Mouse (Mus musculus) forebrain, embryonic 14.5 days (tissue): Measurements from ENCODE around the gene Galnt2. TPM values are rescaled to one million over a fixed set of nuclear protein-coding genes. Genes with fewer than 3 reads are reported as not detected.

Source experiments
- ATAC-seq: fragments of 200-750 bp; cut with Nextera tagmentation; 2 replicates; pipeline ENCODE4 v1.8.0; 2017; ENCODE audit warnings: mild to moderate bottlenecking, moderate library complexity
- DNase-seq: peaks from one replicate; pipeline ENCODE4 v3.0.0-alpha.2; 2015; ENCODE audit warnings: low spot score
- H3K27ac ChIP-seq: fragments of 300-500 bp; sonication (generic); 2 replicates; pipeline ENCODE4 v1.5.1; 2014; ENCODE audit warnings: low read depth, mild to moderate bottlenecking, control low read depth, low read length, moderate library complexity
- H3K27me3 ChIP-seq: fragments of 300-500 bp; sonication (generic); replicated peaks from 2 replicates; pipeline ENCODE4 v1.6.1; 2014; ENCODE audit warnings: low read length, control low read depth, mixed read lengths; ENCODE audit not compliant: control insufficient read depth, insufficient read depth
- H3K36me3 ChIP-seq: fragments of 300-500 bp; sonication (generic); 2 replicates; pipeline ENCODE4 v1.6.1; 2014; ENCODE audit warnings: low read length, control low read depth; ENCODE audit not compliant: control insufficient read depth, insufficient read depth
- H3K4me1 ChIP-seq: fragments of 300-500 bp; sonication (generic); 2 replicates; pipeline ENCODE4 v1.6.1; 2014; ENCODE audit warnings: antibody characterized with exemption, low read length, control low read depth; ENCODE audit not compliant: control insufficient read depth, insufficient read depth
- H3K4me2 ChIP-seq: fragments of 300-500 bp; sonication (generic); 2 replicates; pipeline ENCODE4 v1.6.1; 2014; ENCODE audit warnings: mild to moderate bottlenecking, control low read depth, low read length
- H3K4me3 ChIP-seq: fragments of 300-500 bp; sonication (generic); 2 replicates; pipeline ENCODE4 v1.5.1; 2014; ENCODE audit warnings: low read depth, low read length, control low read depth
- H3K9ac ChIP-seq: fragments of 300-500 bp; sonication (generic); 2 replicates; pipeline ENCODE4 v1.6.1; 2014; ENCODE audit warnings: mild to moderate bottlenecking, low read length, control low read depth, moderate library complexity
- H3K9me3 ChIP-seq: fragments of 300-500 bp; sonication (generic); replicated peaks from 2 replicates; pipeline ENCODE4 v1.6.1; 2016; ENCODE audit warnings: low read length, control low read depth, mixed read lengths; ENCODE audit not compliant: control insufficient read depth
- WGBS: fragments of 180-500 bp; shearing (Covaris S2); extraction: QIAGEN DNeasy Blood & Tissue Kit; methylation state at CpG from one replicate; pipeline ENCODE4 v1.1.7; 2014; 5-methylcytosine and 5-hydroxymethylcytosine counted together
- polyA plus RNA-seq: library from polyadenylated mRNA; unstranded; fragments of >200 nt; fragmentation: Nextera tagmentation; extraction: Ambion mirVana; gene quantifications from 2 replicates; pipeline ENCODE4 v1.2.1, GENCODE M21; 2014

Gene Galnt2
- polyA plus RNA-seq, 1 experiment from 2014 or later: 44.3 TPM

DNA sequence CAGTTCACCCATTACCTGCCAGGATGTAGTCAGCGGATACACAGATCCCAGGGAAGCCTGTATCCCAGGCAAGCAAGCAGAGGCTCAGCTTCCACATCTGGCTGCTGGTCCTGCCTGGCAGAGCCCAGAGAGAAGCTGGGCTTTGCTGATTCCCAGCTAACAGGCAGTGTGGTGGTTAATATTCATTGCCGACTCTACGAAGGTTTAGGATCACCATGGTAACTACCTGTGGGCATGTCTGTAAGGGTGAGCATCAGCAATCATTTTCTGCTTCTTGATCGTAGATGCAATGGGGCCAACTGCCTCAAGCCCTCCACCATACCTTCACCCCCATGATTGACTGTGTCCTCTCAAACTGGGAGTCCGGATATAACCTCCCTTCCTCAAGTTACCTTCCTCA is 37.2 kb upstream of the Galnt2 start:
- no peak overlapping the region for H3K4me3 ChIP-seq
- no peak overlapping the region for H3K4me2 ChIP-seq
- 82% methylated on average over 5 of the region's 5 CpGs for WGBS
- DNase-seq (no peak), ATAC-seq (no peak)
- H3K9me3 ChIP-seq: no peaks in the 10 kb centered on the region
- no peaks in the 10 kb centered on the region for H3K27me3 ChIP-seq
- no peak overlapping the region for H3K9ac ChIP-seq
- H3K4me1 ChIP-seq: no peaks in the 10 kb centered on the region
- no peaks in the 10 kb centered on the region for H3K36me3 ChIP-seq
- H3K27ac ChIP-seq: no peak overlapping the region

DNA sequence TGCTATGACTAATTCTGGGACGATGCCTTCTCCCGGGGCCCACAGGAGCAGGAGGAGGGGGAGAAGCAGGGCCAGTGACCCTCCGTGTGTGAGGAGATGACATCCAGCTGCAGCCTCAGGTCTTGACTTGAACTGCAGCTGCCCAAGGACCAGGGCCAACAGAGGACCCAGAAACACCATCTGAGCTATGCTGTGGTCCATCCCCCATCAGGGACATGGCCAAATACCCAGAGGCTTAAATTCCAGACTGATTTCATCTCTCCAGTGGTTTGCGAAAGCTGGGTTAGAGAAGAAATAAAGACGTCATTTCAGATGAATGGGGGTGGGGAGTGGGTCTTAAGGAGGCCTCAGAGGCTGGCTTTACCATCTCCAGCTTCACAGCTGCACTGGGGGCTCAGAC is 35.0 kb upstream of the Galnt2 start:
- no peak for DNase-seq

DNA sequence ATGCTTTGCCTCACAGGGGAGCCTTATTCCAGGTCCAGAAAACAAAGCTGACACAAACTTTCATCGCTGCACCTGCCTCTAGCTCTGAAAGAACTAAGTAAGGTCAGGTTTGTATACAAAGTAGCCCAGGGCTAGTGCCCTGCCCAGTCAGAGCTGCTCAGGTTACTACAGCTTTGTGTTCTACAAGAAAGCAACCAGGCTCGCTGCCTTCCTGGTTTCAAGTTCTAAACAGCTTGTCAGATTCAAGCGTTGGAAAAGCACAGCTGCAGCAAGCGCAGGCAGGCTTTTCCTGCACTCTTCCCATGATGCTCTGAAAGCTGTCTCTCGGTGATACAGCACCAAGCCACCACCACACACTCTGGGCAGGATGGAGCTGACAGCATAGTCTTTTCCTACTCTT is 34.4 kb upstream of the Galnt2 start:
- Histone ChIP-seq H3K36me3 (no peaks in the 10 kb centered on the region), H3K27ac (no peak overlapping the region), H3K4me1 (no peaks in the 10 kb centered on the region), H3K27me3 (no peaks in the 10 kb centered on the region), H3K9ac (no peak overlapping the region), H3K4me2 (no peak overlapping the region), H3K4me3 (no peak overlapping the region), H3K9me3 (no peaks in the 10 kb centered on the region)
- DNase-seq (peak; percentile 29), ATAC-seq (no peak)
- 48% methylated on average over 5 of the region's 5 CpGs for WGBS

More for the DNA sequence above, 35.0 kb upstream of the Galnt2 start:
- Histone ChIP-seq H3K9me3 (no peaks in the 10 kb centered on the region), H3K27me3 (no peaks in the 10 kb centered on the region), H3K27ac (no peak overlapping the region), H3K36me3 (no peaks in the 10 kb centered on the region), H3K9ac (no peak overlapping the region), H3K4me3 (no peak overlapping the region), H3K4me2 (no peak overlapping the region), H3K4me1 (no peaks in the 10 kb centered on the region)
- 64% methylated on average over 5 of the region's 5 CpGs for WGBS
- no peak for ATAC-seq

DNA sequence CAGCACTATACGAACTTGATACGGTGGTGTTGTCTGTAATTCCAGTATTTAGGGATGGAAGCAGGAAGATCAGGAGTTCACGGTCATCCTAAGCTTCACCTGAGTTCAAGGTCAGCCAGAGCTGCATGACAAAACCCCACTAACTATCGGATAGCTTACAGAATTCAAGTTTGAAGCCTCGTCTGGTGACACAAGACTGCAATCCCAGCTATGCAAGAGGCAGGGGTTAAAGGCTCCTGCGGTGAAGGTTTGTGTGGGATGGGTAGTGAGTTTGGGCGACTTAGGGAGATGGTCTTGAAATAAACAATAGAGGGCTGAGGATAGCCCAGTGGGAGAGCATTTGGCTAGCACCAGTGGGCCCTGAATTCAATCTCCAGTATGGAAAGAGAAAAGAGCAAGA is 33.0 kb upstream of the Galnt2 start:
- ATAC-seq (no peak), DNase-seq (no peak)
- Histone ChIP-seq H3K4me2 (no peak overlapping the region), H3K27me3 (no peaks in the 10 kb centered on the region), H3K36me3 (no peaks in the 10 kb centered on the region), H3K4me1 (no peaks in the 10 kb centered on the region), H3K9ac (no peak overlapping the region), H3K27ac (no peak overlapping the region), H3K4me3 (no peak overlapping the region), H3K9me3 (no peaks in the 10 kb centered on the region)
- WGBS: 80% methylated on average over 7 of the region's 7 CpGs

DNA sequence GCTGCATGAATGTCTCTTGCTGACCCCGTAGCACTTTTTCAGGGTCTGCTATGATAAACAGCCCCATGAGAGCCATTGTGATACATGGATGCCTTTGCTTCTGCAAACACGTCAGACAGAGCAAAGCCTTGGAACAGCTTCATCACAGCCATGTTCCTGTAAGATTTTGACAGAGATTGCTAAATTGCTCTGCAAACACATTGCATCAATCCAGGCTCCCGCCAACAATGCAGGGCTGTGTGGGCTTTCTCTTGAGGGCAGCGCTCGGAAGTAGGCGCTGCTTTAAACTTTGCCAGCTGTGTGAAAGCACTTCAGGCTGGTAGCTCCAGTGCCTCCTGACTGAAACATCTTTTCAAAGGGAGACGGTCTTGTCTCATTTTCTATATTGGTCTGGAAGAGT is 30.8 kb upstream of the Galnt2 start:
- no peak overlapping the region for H3K4me3 ChIP-seq
- whole genome bisulfite sequencing: 58% methylated on average over 7 of the region's 7 CpGs
- H3K36me3 ChIP-seq: no peaks in the 10 kb centered on the region
- ATAC-seq: no peak
- no peaks in the 10 kb centered on the region for H3K27me3 ChIP-seq
- no peak overlapping the region for H3K4me2 ChIP-seq
- H3K27ac ChIP-seq: no peak overlapping the region
- H3K4me1 ChIP-seq: no peaks in the 10 kb centered on the region
- H3K9me3 ChIP-seq: no peaks in the 10 kb centered on the region
- DNase-seq: no peak
- H3K9ac ChIP-seq: no peak overlapping the region

DNA sequence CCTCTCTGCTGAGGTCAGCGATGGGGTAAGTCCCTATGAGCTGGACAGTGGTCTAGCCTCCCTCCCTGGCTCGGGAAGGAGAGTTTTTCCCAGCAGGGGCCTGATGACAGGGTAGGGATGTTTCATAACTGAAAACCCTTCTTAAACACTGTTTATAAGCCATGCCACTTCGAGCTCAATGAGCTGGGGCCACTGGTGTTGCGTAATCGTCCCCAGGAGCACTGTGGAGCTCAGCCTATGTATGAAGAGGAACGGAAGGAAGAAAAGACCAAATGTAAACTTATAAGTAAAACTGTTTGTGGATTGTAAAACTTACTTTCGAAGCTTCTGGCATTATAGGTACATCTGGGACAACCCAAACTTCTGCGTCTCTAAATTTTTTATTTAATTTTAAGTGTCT is 29.5 kb upstream of the Galnt2 start:
- WGBS: 86% methylated on average over 8 of the region's 8 CpGs
- H3K4me1 ChIP-seq: no peaks in the 10 kb centered on the region

DNA sequence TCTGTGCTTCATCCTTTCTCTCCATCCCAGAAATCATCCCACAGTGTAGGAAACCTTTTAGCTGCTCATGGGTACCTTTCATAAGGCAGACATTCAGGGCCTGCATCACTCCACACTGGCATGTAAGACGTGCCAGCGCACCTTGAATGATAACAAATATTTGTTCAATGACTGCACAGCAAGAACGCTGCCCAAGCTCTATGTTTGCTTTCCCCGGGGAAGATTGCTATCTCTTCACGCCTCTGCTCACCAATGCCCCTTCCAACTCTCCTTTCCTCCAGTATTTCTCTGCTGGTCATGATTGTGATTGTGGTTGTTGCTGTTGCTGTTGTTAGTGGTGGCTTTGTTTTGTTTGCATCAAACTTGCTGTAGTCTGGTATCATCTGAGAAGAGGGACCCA is 28.3 kb upstream of the Galnt2 start:
- Histone ChIP-seq H3K27ac (no peak overlapping the region), H3K36me3 (no peaks in the 10 kb centered on the region), H3K4me2 (no peak overlapping the region), H3K4me3 (no peak overlapping the region), H3K4me1 (no peaks in the 10 kb centered on the region), H3K9ac (no peak overlapping the region), H3K9me3 (no peaks in the 10 kb centered on the region), H3K27me3 (no peaks in the 10 kb centered on the region)
- DNase-seq (no peak), ATAC-seq (no peak)
- 91% methylated on average over 5 of the region's 5 CpGs for WGBS

More for the DNA sequence above, 29.5 kb upstream of the Galnt2 start:
- Histone ChIP-seq H3K9me3 (no peaks in the 10 kb centered on the region), H3K36me3 (no peaks in the 10 kb centered on the region), H3K27me3 (no peaks in the 10 kb centered on the region), H3K9ac (no peak overlapping the region), H3K27ac (no peak overlapping the region), H3K4me3 (no peak overlapping the region), H3K4me2 (no peak overlapping the region)
- ATAC-seq: no peak
- DNase-seq: no peak

DNA sequence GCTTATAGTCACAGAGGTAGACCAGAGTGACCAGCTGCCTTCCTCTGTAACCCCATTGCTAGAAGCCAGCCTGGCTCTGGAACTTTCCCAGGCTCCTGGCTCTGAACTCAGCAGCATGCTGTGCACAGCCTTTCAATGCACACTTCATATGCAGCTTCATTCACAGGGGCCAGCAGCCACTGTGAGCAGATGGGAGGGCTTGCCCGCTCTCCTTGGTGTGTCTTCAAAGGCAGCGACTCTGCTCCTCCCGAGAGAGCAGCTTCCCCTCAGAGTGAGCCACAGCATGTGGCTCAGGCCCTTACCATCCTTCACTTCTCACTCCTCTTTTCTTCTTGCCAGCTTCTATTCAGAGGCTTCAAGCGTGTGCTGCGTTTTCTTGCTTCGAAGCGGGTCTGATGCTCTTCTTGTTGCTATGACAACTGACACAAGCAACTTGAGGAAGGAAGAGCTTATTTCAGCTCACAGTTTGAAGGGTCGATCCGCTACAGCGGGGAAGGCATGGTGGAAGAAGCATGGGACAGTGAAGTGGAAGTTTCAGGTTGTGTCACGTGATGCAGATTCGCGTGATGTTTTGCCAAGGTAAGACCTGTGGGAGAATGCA is 27.1 kb upstream of the Galnt2 start:
- no peaks in the 10 kb centered on the region for H3K27me3 ChIP-seq
- H3K4me1 ChIP-seq: no peaks in the 10 kb centered on the region
- peak; percentile 54 for DNase-seq
- H3K4me2 ChIP-seq: no peak overlapping the region
- no peak overlapping the region for H3K9ac ChIP-seq
- H3K4me3 ChIP-seq: no peak overlapping the region
- 58% methylated on average over 13 of the region's 13 CpGs for WGBS
- H3K27ac ChIP-seq: no peak overlapping the region
- no peaks in the 10 kb centered on the region for H3K36me3 ChIP-seq
- no peaks in the 10 kb centered on the region for H3K9me3 ChIP-seq
- ATAC-seq: peak; percentile 60; the same call in 1 of the 2 replicates

DNA sequence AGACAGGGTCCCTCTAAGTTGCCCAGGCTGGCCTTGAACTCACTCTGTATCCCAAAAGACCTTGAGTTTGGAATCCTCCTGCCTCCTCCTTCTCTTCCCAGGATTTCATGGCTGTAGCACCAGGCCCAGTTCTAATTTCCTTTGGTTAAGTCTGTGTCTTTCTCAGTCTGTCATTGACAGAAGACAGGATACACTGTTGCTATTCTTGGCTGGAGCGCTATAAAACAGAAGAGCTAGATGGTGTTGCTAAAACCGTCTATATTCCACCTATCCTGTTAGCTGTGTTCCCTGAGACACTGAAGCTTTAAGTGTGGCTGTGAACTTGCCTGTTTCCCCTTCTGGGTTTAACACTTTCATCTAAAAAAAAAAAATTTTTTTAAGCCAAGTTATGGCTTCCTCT is 19.0 kb upstream of the Galnt2 start:
- DNase-seq (no peak), ATAC-seq (no peak)

More for the DNA sequence above, 19.0 kb upstream of the Galnt2 start:
- Histone ChIP-seq H3K27ac (no peak overlapping the region), H3K27me3 (no peaks in the 10 kb centered on the region), H3K4me3 (no peak overlapping the region), H3K9ac (no peak overlapping the region), H3K4me2 (no peak overlapping the region), H3K9me3 (no peaks in the 10 kb centered on the region), H3K4me1 (no peaks in the 10 kb centered on the region), H3K36me3 (no peaks in the 10 kb centered on the region)
- 86% methylated on average over 2 of the region's 2 CpGs for WGBS
